Mouse (Mus musculus) limb, embryonic 10.5 days (tissue): Measurements from ENCODE around the gene Paxx. TPM values are rescaled to one million over a fixed set of nuclear protein-coding genes. Genes with fewer than 3 reads are reported as not detected.

Experiments
- DNase-seq: peaks from one replicate; pipeline ENCODE4 v3.0.0-alpha.2; 2017; ENCODE audit warnings: low spot score
- H3K27ac ChIP-seq: fragments of 300-500 bp; sonication (generic); 2 replicates; pipeline ENCODE4 v1.5.1; 2016; ENCODE audit warnings: mild to moderate bottlenecking
- H3K27me3 ChIP-seq: fragments of 300-500 bp; sonication (generic); 2 replicates; pipeline ENCODE4 v1.6.1; 2016; ENCODE audit warnings: low read depth, mild to moderate bottlenecking; ENCODE audit not compliant: poor library complexity, severe bottlenecking
- H3K36me3 ChIP-seq: fragments of 300-500 bp; sonication (generic); 2 replicates; pipeline ENCODE4 v1.6.1; 2016; ENCODE audit warnings: mild to moderate bottlenecking, moderate library complexity
- H3K4me1 ChIP-seq: fragments of 300-500 bp; sonication (generic); 2 replicates; pipeline ENCODE4 v1.6.1; 2016
- H3K4me3 ChIP-seq: fragments of 300-500 bp; sonication (generic); 2 replicates; pipeline ENCODE4 v1.5.1; 2016; ENCODE audit warnings: mild to moderate bottlenecking, moderate library complexity
- H3K9me3 ChIP-seq: fragments of 300-500 bp; sonication (generic); replicated peaks from 2 replicates; pipeline ENCODE4 v1.6.1; 2016; ENCODE audit warnings: mild to moderate bottlenecking
- WGBS: fragments of 180-500 bp; shearing (Covaris S2); methylation state at CpG from one replicate; pipeline ENCODE4 v1.1.7; 2016; 5-methylcytosine and 5-hydroxymethylcytosine counted together
- polyA plus RNA-seq: library from polyadenylated mRNA; unstranded; fragments of >200 nt; fragmentation: Nextera tagmentation; extraction: Ambion mirVana; gene quantifications from 2 replicates; pipeline ENCODE4 v1.2.1, GENCODE M21; 2016

Paxx gene
- polyA plus RNA-seq, 1 experiment from 2014 or later: 14.6 TPM

- no peak for DNase-seq
- no peak overlapping the region for H3K27ac ChIP-seq
- no peaks in the 10 kb centered on the region for H3K27me3 ChIP-seq
- H3K4me1 ChIP-seq: no peaks in the 10 kb centered on the region
- no peak overlapping the region for H3K4me3 ChIP-seq
- no peaks in the 10 kb centered on the region for H3K9me3 ChIP-seq
- no peaks in the 10 kb centered on the region for H3K36me3 ChIP-seq
- whole genome bisulfite sequencing: 86% methylated on average over 2 of the region's 2 CpGs
These were observed 11.7 kb upstream of the Paxx start for GRCm38 (mm10) chr2:25472550-25472949.

- Histone ChIP-seq H3K27ac (no peak within 1 kb of the TSS), H3K36me3 (no peaks in the 10 kb centered on the region), H3K9me3 (no peaks in the 10 kb centered on the region), H3K4me3 (no peak within 1 kb of the TSS), H3K27me3 (no peaks in the 10 kb centered on the region), H3K4me1 (peaks cover 10% of the 10 kb centered on the region)
- WGBS: 53% methylated on average over 6 of the region's 6 CpGs
- no peak for DNase-seq
These were observed 9.1 kb upstream of the Paxx start, which contains the start of gene Ptgds for GRCm38 (mm10) chr2:25469969-25470368. Gene Ptgds (minus strand): TSS chr2:25470046.

DNA sequence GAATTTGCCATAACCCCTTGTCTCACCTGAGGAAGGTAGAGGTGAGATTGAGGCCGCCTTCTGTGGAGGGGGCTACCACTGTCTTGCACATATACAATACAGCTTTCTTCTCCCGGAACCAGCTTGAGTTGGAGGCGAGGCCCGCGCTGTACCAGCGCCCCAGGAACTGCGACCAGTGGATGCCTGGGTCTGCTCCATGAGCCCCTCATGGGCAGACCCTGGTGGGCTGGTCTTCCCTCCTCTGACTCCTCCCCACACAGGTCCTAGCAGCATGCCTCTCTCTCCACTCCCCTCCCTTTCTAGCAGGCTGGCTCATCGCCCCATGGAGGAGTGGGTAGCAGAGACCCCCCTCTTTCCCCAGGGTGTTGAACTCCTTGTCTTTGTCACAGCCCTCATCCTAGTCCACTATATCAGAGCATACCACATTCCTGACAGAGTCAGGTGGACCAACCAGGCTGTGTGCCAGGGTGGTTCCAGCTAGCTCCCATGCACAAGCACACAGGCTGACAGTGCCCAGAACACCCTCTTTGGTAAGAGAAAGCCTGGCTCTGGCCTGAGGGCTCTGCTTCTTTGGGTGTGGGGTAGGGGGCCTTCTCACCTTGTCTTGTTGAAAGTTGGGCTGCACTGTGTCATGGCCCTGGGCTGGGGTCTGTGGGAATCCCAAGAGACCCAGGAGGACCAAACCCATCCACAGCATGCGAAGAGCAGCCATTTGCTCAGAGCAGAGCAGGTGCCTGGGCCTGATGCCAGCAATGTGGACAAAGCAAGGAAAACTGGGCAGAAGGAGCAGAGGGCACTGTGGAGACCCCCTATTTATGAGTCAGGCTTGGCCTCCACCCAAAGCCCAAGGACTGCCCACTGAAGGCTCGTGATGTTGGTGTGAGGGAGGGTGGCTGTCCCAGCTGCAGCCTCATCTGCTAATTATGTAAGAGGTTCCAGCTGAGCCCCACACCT lies 8.3 kb upstream of the Paxx start:
- no peak for DNase-seq
- Histone ChIP-seq H3K4me3 (no peak overlapping the region), H3K9me3 (no peaks in the 10 kb centered on the region), H3K36me3 (no peaks in the 10 kb centered on the region), H3K4me1 (peaks cover 10% of the 10 kb centered on the region), H3K27me3 (no peaks in the 10 kb centered on the region), H3K27ac (no peak overlapping the region)
- WGBS: 70% methylated on average over 10 of the region's 10 CpGs

GRCm38 (mm10) chr2:25467606-25468303 lies 6.9 kb upstream of the Paxx start:
- Histone ChIP-seq H3K36me3 (no peaks in the 10 kb centered on the region), H3K4me3 (no peak overlapping the region), H3K27ac (no peak overlapping the region), H3K4me1 (peaks cover 10% of the 10 kb centered on the region), H3K27me3 (no peaks in the 10 kb centered on the region), H3K9me3 (no peaks in the 10 kb centered on the region)
- 83% methylated on average over 14 of the region's 14 CpGs for WGBS
- no peak for DNase-seq

DNA sequence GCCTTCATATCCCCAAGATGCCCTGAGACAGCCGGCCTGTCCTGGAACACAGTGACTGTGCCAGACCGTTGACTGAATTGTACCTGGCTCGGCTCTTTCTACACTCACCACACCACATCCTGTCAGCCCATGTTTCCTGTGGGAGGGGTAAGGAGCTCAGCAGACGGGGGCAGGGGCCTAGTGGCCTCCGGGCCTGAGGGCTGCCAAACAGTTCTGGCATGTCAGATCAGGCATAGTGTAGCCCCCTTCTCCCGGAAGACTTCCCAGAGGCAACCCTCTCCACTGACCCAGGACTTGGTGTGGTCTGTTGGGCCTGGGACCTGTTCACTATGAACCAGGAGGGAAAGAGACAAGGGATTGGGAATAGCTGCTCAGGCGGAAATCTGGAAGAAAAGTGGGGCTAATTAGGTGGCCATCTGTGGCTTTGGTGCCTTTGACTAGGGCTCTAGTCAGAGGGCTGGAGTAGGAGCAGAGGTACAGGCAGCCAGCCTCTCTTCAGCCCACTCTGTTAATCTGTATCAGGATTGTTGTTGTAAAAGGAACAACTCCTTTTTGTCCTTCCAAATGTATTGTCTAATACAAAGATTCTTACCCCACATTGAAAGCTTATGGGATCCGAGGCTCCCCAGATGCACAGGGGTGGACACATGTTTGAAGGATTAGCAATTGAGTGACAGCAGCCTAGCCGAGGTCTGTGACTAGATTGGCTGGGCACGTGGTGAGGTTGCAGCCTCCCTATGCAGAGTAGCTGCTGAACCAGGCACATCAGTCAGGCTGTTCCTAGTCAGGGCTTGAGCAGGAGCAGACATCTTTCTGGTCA lies 5.1 kb upstream of the Paxx start:
- DNase-seq: no peak
- peaks cover 16% of the 10 kb centered on the region for H3K4me1 ChIP-seq
- H3K36me3 ChIP-seq: no peaks in the 10 kb centered on the region
- 56% methylated on average over 10 of the region's 10 CpGs for WGBS
- peak overlapping the region; percentile 72 for H3K27ac ChIP-seq
- no peaks in the 10 kb centered on the region for H3K9me3 ChIP-seq
- H3K4me3 ChIP-seq: no peak overlapping the region
- H3K27me3 ChIP-seq: no peaks in the 10 kb centered on the region

DNA sequence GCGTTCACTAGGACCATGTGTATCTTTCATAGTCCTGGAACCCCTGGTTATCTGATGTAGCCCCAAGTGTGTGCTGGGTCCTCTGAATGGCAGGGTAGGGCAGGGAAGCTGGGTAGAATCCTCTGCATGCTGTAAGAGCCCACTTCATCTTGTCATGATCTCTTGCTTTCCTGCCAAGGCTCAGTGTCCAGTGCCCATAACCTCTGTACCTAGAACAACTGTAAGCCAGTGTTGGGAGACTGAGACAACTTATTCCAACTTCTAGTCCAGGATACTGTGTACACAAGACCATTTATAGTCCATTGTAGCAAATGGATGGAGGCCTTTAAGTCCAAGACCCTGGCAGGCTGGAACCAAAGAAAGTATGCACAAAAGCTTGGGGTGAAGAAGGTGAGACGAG lies 4.4 kb upstream of the Paxx start:
- 89% methylated on average over 2 of the region's 2 CpGs for WGBS
- Histone ChIP-seq H3K4me1 (peaks cover 20% of the 10 kb centered on the region), H3K4me3 (no peak overlapping the region), H3K36me3 (no peaks in the 10 kb centered on the region), H3K27me3 (no peaks in the 10 kb centered on the region), H3K9me3 (no peaks in the 10 kb centered on the region), H3K27ac (peak overlapping the region; percentile 72)
- DNase-seq: no peak

- 86% methylated on average over 3 of the region's 3 CpGs for WGBS
- peaks cover 4% of the 10 kb centered on the region; the same call in 1 of the 2 replicates for H3K36me3 ChIP-seq
These were observed 2.7 kb upstream of the Paxx start for GRCm38 (mm10) chr2:25463630-25464029.

DNA sequence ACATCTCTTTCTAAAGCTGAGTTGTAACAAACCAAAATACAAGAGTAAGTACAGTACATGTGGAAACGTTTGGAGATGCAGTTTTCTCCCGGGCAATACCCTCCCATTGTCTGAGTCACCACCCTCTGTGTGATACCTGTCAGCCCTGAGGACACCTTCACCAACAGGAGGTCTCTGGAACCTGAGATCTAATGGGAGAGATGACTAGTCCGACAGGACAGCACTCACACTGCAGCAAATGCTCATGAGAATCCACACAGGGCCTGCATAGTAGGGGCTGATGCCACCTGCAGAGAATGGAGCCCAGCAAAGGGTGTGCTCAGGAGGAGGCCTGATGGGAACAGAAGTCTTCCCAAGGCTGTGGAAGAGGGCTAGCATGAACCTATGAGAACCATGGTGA lies 513 bp upstream of the Paxx start:
- Histone ChIP-seq H3K9me3 (no peaks in the 10 kb centered on the region), H3K36me3 (peaks cover 8% of the 10 kb centered on the region; the same call in 1 of the 2 replicates), H3K27me3 (no peaks in the 10 kb centered on the region), H3K4me3 (peak overlapping the region; percentile 82), H3K4me1 (peaks cover 27% of the 10 kb centered on the region), H3K27ac (peak overlapping the region; percentile 85)
- WGBS: 31% methylated on average over 3 of the region's 3 CpGs
- no peak for DNase-seq

More at GRCm38 (mm10) chr2:25463630-25464029, 2.7 kb upstream of the Paxx start:
- DNase-seq: no peak
- Histone ChIP-seq H3K4me1 (peaks cover 27% of the 10 kb centered on the region), H3K27me3 (no peaks in the 10 kb centered on the region), H3K9me3 (no peaks in the 10 kb centered on the region), H3K4me3 (no peak overlapping the region), H3K27ac (no peak overlapping the region)

DNA sequence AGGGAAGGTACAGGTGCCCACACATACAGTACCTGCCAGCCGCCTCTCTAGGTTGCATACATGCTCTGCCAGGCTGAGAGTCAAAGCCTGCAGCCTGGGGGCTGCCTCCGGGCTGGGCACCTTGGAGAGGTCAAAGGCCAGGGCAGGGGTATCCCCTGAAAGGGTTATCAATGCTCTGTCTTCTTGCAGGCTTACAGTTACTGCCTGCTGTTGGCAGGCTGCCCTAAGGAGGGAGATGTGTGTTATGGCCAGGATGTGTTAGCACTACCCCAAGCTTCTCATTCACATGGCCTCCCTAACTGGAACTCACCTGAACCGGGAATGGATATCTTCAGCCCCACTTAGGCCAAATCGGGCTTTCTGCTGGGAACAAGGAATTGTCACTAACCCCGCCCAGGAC lies 759 bp downstream of the Paxx start:
- WGBS: 41% methylated on average over 5 of the region's 5 CpGs
- H3K27ac ChIP-seq: peak overlapping the region; percentile 85

GRCm38 (mm10) chr2:25458911-25459310 lies 2.0 kb downstream of the Paxx start:
- H3K27me3 ChIP-seq: no peaks in the 10 kb centered on the region
- WGBS: 81% methylated on average over 5 of the region's 5 CpGs
- peaks cover 17% of the 10 kb centered on the region for H3K4me1 ChIP-seq
- no peak for DNase-seq
- no peak overlapping the region for H3K4me3 ChIP-seq
- H3K36me3 ChIP-seq: peaks cover 8% of the 10 kb centered on the region; the same call in 1 of the 2 replicates
- H3K9me3 ChIP-seq: no peaks in the 10 kb centered on the region
- no peak overlapping the region for H3K27ac ChIP-seq

More for the DNA sequence above, 759 bp downstream of the Paxx start:
- Histone ChIP-seq H3K27me3 (no peaks in the 10 kb centered on the region), H3K9me3 (no peaks in the 10 kb centered on the region), H3K36me3 (peaks cover 8% of the 10 kb centered on the region; the same call in 1 of the 2 replicates), H3K4me3 (peak overlapping the region; percentile 82), H3K4me1 (peaks cover 17% of the 10 kb centered on the region)
- DNase-seq: no peak

DNA sequence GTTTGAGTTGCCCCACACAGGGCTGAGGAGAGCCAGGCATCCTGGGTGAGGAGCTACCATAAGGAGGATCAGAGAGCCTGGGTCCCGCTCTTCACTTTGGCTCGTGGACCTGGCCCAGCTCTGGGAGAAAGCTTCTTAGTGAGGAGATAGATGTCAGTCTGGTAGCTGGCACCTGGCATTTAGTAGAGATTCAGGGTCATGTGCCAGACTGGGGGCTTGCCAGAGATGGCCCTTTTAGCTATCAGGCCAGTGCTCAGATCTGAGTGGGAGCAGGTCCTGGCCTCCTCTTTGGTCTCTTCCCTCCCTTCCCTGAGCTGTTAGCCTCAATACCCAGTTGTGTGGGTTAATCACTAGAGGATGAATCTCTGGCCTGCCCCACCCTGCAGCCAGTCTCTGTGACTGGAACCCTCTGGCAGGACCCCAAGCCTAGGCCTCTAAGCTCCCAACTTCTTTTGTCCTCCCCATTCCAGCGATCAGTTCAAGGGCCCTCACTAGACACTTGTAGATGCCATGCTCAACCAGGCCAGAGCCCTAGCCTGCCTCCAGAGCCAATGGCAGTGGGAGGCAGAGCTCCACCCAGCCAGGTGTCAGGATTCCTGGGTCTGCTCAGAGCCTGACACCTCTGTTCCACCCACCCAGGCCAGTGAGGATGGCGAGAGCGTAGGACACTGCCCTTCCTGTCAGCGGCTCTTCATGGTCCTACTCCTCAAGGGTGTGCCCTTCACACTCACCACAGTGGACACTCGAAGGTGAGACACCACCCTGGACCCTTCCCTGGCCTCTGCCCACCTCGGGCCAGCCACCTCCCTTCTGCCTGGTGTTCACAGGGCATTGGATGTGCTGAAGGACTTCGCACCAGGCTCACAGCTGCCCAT lies 3.6 kb downstream of the Paxx start:
- 88% methylated on average over 9 of the region's 9 CpGs for WGBS
- no peak overlapping the region for H3K4me3 ChIP-seq

More for the DNA sequence above, 3.6 kb downstream of the Paxx start:
- Histone ChIP-seq H3K36me3 (peaks cover 8% of the 10 kb centered on the region; the same call in 1 of the 2 replicates), H3K9me3 (no peaks in the 10 kb centered on the region), H3K27ac (no peak overlapping the region), H3K4me1 (peaks cover 17% of the 10 kb centered on the region), H3K27me3 (no peaks in the 10 kb centered on the region)
- DNase-seq: no peak
